Mouse (Mus musculus) brain, embryonic 14.5 days (tissue): ENCODE measurements around the gene Nusap1.

Experiments used
- CTCF ChIP-seq: fragments of 200-500 bp; IDR thresholded peaks from 2 replicates; pipeline ENCODE4 v1.5.1; 2012; ENCODE audit warnings: inconsistent platforms, mild to moderate bottlenecking, moderate library complexity, borderline replicate concordance; ENCODE audit not compliant: insufficient read depth, insufficient read length; ENCODE audit errors: extremely low read depth
- POLR2A ChIP-seq: fragments of 200-500 bp; IDR thresholded peaks from 2 replicates; pipeline ENCODE4 v1.6.1; 2012; ENCODE audit warnings: mild to moderate bottlenecking, inconsistent platforms, borderline replicate concordance; ENCODE audit not compliant: poor library complexity, insufficient read depth, insufficient read length, severe bottlenecking; ENCODE audit errors: extremely low read depth

DNA sequence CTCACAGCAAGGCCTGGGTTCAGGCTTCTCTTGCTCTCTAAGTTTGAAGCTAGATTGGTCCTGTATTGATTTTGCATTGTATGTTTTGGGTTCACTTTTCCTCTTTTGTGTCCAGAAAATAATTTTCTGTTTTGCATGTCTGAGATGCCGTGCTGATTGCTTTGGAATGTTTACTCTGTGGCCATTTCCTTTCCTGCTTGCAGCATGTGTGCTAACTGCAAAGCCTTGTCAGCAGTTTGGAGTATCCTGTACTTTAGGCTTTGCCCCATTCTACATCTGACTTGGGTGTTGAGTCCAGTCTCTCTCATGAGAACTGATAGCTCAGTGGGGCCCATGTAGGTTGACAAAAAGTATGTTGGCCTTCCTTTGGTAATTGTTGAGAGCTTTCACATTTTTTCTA lies 15.6 kb upstream of the Nusap1 start:
- TF ChIP-seq CTCF (no peak), POLR2A (no peak)
